Mouse (Mus musculus) inflammation-experienced regulatory T-cells, adult 6 months (primary cell): ENCODE data around the gene Dnaaf5. TPM values are rescaled to one million over a fixed set of nuclear protein-coding genes. Genes with fewer than 3 reads are reported as not detected.
A peak's percentile ranks its signal among the peaks of the same experiment; 100 is the strongest.

Experiments
- ATAC-seq: one replicate; pipeline ENCODE4 v1.8.0; 2017
- polyA plus RNA-seq, 3 experiments: library from polyadenylated mRNA; unstranded; fragments of 100-300 nt; shearing (Covaris generic); gene quantifications; one replicate each; pipeline ENCODE4 v1.2.1; 2017

The Dnaaf5 gene
- 10 to 100 TPM in 1 of 3 experiments, 1 to 10 TPM in 2; 5.9 to 11.9 (median 6.2) TPM for polyA plus RNA-seq

DNA sequence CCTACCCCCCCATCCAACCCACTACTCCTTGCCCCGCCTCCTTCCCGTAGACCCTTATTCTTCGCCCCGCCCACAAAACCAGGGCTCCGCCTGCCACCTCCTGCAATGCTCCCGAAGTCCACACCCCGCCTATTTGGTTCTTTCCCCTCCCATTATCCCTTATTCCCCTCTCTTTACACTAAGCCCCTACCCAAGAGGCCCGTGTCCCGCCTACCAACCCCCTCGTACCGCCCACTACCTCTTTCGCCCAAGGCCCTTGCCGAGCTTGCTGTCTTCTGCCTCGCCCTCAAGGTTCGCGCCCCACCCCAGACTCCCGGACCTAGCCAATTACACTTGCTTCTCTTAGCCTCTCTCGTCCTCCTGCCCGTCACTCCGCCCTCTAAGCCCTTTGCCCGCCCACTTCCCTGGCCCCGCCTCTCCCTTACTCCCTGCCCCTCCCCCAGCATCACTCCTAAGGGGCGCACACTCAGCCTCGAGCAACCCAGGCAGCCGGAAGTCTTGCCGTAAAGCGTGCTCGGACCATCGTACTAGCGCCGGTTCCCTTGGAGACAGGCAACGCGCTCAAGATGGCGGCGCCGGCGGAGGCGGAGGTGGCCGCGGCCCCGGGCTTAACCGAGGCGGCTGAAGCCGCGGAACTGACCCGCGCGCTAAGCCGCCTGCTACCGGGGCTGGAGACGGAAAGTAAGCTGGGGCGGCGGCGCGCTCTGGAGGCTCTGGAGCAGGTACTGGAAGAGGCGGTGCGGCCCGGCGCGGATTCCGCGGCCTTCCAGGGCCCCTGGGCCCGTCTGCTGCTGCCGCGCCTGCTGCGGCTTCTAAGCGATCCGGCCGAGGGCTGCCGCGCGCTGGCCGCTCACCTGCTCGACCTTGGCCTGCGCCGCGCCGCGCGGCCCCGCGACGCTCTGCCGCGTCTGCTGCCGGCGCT, at the start of gene Dnaaf5, which contains the start of gene Prkar1b:
Gene Dnaaf5, plus strand, starts transcription at position 543 of the 922 bp plus-strand sequence.
Gene Prkar1b, minus strand, starts transcription at position 321 of the 922 bp plus-strand sequence.
- ATAC-seq: peak; percentile 94

- no peak for ATAC-seq
These were observed 48.2 kb upstream of the Dnaaf5 start for GRCm38 (mm10) chr5:139101783-139102182.

- ATAC-seq: no peak
These were observed 42.2 kb upstream of the Dnaaf5 start for GRCm38 (mm10) chr5:139107815-139108214.

GRCm38 (mm10) chr5:139110140-139110855, 39.7 kb upstream of the Dnaaf5 start:
- ATAC-seq: no peak

- no peak for ATAC-seq
These were observed 38.0 kb upstream of the Dnaaf5 start for GRCm38 (mm10) chr5:139111991-139112390.

DNA sequence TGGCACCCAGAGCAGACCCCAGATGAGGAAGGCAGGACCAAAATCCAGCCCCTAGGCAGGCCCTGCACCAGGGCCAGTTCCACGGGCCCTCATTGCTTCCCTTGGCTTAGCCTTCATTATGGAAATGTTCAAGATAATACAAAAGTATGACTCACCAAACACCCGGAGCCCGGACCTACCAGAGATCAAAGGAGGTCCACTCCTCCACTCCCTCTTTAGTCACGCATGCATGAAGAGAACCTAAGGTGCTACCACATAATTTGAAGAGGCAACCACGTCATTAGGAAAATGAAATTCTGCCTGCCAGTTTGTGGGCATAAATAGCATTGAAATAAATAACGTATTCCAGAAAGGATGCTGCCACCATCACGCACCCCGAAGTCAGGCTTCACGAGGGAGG, 37.6 kb upstream of the Dnaaf5 start:
- no peak for ATAC-seq

DNA sequence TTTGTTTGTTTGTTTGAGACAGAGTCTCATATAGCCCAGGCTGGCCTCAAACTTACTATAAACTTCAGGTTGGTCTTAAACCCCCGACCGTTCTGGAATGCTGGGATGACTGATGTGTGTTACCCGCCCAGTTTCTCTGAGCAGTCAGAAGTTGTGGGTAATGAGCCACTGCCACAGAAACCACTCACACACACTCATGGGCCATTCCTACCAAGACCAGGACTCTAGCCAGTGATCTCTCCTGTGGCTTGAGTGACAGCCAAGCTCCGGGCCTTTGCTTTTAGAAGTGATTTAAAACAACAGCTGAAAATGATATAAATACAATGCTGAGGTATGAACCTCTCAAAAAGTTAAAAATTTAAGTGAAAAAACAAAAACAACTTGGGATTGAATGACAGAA, 35.1 kb upstream of the Dnaaf5 start:
- ATAC-seq: no peak

GRCm38 (mm10) chr5:139115507-139115906, 34.5 kb upstream of the Dnaaf5 start:
- ATAC-seq: no peak

GRCm38 (mm10) chr5:139118139-139118960, 31.7 kb upstream of the Dnaaf5 start:
- ATAC-seq: no peak

DNA sequence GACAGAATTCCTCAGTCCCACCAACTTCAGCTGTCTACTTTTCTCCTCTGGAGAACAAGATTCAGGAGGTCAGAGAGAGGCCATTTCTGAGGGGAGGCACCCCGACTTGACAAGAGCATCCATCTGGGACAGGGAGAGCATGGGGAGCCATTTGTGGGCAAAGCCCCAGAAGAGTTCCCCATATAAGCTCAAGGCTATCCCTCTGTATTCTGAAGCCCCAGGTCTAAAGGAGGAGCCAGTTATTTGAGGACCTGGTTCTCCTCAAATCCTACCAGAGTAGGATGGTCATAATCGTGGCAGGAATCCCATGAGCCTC, 31.1 kb upstream of the Dnaaf5 start:
- ATAC-seq: no peak

- no peak for ATAC-seq
These were observed 24.3 kb upstream of the Dnaaf5 start for GRCm38 (mm10) chr5:139125717-139126116.

GRCm38 (mm10) chr5:139128476-139129065, 21.5 kb upstream of the Dnaaf5 start:
- ATAC-seq: no peak

GRCm38 (mm10) chr5:139129078-139129477, 20.9 kb upstream of the Dnaaf5 start:
- ATAC-seq: no peak

DNA sequence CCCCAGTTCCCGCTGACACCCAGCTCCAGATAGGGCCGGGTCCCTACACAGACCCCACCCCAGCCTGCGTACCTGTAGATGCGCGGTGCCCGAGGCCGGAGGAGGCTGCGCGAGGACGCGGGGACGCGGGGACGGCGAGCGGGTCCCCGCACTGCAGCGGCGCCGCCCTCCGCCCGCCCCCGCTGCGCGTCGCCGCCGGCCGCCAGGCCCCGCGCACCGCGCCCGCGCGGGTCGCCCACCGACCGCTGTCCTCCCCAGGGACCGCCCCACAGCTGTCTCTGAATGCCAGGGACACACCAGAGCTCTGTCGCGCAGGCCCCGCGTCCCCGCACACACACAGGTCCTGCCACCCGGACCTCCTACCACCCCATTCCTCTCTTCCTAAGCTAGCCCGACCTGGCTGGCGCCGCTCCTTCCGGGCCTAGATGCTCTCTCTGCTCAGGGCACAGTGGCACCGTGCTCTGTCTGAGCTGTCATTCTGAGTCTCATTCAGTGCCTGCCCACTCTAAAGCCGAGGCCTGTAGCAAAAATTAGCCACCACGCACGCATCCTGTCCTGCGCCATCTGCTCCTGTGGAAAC, 20.4 kb upstream of the Dnaaf5 start:
- no peak for ATAC-seq

DNA sequence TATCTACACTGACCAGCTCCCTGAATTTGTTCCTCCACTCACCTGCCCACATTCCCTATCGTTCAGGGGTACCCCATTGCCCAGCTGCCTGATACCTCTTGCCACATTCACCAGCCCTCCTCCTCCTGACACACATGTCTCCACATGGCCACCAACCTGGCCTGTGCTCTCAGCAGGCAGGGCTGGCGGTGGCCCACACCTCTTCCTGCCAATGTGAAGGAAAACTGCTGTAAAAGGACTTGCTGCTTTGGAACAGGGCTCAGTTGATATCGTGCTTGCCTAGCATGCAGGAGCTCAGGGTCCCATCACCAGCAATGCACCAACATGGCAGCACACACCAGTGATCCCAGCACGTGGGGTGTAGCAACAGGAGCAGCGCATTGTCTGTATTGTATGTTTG, 19.7 kb upstream of the Dnaaf5 start:
- no peak for ATAC-seq

DNA sequence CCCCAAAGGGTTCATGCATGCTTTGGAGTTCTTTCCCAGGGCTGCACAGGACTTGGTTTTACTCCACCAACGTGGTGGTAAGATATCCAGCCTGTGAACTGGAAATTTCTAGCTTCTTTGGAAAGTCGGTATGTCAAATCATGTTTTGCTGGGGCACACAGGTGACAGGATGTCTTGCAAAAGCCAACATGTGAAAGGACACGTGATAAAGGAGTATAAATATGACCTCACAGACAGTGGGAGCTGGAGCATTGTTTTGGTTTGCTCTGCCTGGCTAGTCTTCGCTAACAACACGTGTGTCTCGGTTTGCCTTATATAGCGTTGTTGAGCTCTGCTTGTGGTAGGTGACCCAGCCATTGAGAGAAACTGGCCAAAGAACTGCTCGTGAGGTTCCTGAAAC, 15.5 kb upstream of the Dnaaf5 start:
- no peak for ATAC-seq

- ATAC-seq: no peak
These were observed 13.7 kb upstream of the Dnaaf5 start for GRCm38 (mm10) chr5:139136341-139136740.

GRCm38 (mm10) chr5:139137176-139137575, 12.8 kb upstream of the Dnaaf5 start:
- no peak for ATAC-seq

DNA sequence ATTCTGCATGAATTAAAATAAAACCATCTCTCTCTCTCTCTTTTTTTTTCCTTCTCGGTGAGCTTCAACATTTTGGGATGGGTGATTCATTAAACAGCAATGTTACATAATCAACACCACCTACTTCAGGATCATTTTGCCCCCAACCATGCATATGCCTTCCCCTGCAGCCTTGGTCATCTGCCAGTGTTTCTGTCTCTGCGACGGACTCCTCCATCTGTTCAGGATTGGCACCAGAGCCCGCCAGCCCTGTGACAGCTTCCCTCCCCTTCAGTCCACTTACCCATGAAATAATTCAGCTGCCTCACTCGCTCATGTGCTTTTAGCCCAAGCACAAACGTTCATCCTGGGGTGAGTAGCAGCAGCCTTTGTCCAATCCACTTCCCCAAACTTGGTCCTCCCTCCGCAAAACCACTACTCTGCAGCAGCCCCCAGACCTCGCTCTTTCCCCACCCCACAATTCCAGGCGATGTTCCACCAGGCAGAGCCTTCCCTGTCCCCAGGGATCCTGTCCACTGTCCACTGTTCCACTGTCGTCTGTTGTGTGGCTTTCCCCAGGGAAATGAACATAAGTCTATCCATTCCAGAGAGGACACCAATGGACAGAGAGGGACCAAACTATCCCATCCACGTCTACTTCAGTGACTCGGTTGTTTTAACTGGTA, 11.6 kb upstream of the Dnaaf5 start:
- no peak for ATAC-seq

GRCm38 (mm10) chr5:139138926-139139472, 11.0 kb upstream of the Dnaaf5 start:
- no peak for ATAC-seq

GRCm38 (mm10) chr5:139140589-139140988, 9.4 kb upstream of the Dnaaf5 start:
- ATAC-seq: no peak
